Mouse (Mus musculus) C2C12 (cell line): ENCODE measurements around the gene Mybphl. TPM values are rescaled to one million over a fixed set of nuclear protein-coding genes. Genes with fewer than 3 reads are reported as not detected.

Experiments used
- H3K27me3 ChIP-seq: one replicate; pipeline ENCODE4 v1.6.1; 2011; ENCODE audit not compliant: control insufficient read depth, insufficient read depth, insufficient read length
- H3K36me3 ChIP-seq: one replicate; pipeline ENCODE4 v1.6.1; 2011; ENCODE audit not compliant: control insufficient read depth, insufficient read depth
- H3K4me3 ChIP-seq: one replicate; pipeline ENCODE4 v1.5.1; 2011; ENCODE audit warnings: mild to moderate bottlenecking, control low read depth; ENCODE audit not compliant: poor library complexity, insufficient read depth, severe bottlenecking
- H3K79me2 ChIP-seq: one replicate; pipeline ENCODE4 v1.6.1; 2011; ENCODE audit not compliant: control insufficient read depth, insufficient read depth
- H3K79me3 ChIP-seq: one replicate; pipeline ENCODE4 v1.6.1; 2011; ENCODE audit warnings: low read depth, control low read depth
- H3ac ChIP-seq: one replicate; pipeline ENCODE3; 2011; ENCODE audit warnings: low read depth; ENCODE audit not compliant: control insufficient read depth, insufficient read length
- CEBPB ChIP-seq: IDR thresholded peaks from one replicate; pipeline ENCODE4 v1.6.1; 2011; ENCODE audit warnings: low read depth, mild to moderate bottlenecking, control low read depth, moderate library complexity
- CTCF ChIP-seq: IDR thresholded peaks from one replicate; pipeline ENCODE4 v1.5.1; 2011; ENCODE audit not compliant: control insufficient read depth, insufficient read depth, insufficient read length
- FOSL1 ChIP-seq: IDR thresholded peaks from one replicate; pipeline ENCODE4 v1.8.0; 2011; ENCODE audit warnings: mild to moderate bottlenecking, low read length; ENCODE audit not compliant: poor library complexity, insufficient read depth, severe bottlenecking
- MAX ChIP-seq: IDR thresholded peaks from one replicate; pipeline ENCODE4 v1.6.1; 2011; ENCODE audit warnings: mild to moderate bottlenecking, control low read depth
- MYOD1 ChIP-seq: IDR thresholded peaks from one replicate; pipeline ENCODE4 v1.6.1; 2011; ENCODE audit warnings: low read depth; ENCODE audit not compliant: control insufficient read depth, insufficient read length
- MYOG ChIP-seq: IDR thresholded peaks from one replicate; pipeline ENCODE4 v1.6.1; 2011; ENCODE audit not compliant: control insufficient read depth, insufficient read length; ENCODE audit errors: extremely low read depth
- USF1 ChIP-seq: IDR thresholded peaks from one replicate; pipeline ENCODE4 v1.6.1; 2011; ENCODE audit warnings: low read depth, mild to moderate bottlenecking, control low read depth, moderate library complexity
- polyA plus RNA-seq: library from polyadenylated mRNA; unstranded; fragments of >200 nt; fragmentation: generic; extraction: Trizol; gene quantifications from one replicate; pipeline ENCODE4 v1.2.1, GENCODE M21; 2012; ENCODE audit warnings: missing spikeins

Gene Mybphl
- polyA plus RNA-seq, 1 experiment, result not detected

DNA sequence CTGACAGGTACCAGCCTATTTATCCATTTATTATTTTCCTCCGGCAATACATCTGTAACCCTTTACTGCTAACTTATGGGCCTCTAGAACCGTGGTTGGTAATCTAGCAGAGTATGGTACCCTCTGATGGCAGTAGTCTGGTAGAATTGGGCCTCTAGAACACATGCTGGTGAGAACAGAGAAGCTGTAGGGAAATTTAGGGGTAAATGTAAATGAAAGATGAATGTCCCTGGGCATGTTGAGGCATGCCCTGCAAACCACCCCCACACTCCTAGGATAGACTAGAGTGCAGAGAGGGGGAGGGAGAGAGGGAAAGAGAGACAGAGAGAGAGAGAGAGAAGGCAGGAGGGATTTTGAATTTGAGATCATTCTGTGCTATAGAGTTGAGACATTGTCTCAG, 19.7 kb downstream of the Mybphl start:
- Histone ChIP-seq H3K4me3 (peak overlapping the region; percentile 43), H3K27me3 (no peaks in the 10 kb centered on the region)

DNA sequence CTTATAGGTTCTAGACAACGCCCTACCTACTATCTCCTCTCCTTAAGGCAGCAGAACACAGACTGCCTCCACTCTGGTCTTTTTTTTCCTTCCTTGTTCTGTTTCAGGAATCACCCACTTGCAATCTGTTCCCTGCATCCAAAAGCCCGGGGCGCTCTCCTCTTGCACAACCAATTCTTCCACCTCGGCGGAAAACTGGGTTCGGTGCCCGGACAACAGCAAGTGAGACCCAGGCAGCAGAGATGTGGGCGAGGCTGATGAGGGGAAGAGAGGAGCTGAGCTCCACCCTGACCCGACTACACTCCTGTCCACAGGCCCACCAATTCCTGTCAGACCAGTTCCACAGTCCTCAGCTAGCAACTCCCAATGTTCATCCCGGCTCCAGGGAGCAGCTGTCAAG, 21.5 kb downstream of the Mybphl start:
- peaks cover 2% of the 10 kb centered on the region for H3K79me3 ChIP-seq
- no peaks in the 10 kb centered on the region for H3K27me3 ChIP-seq
- H3K36me3 ChIP-seq, result peaks cover 17% of the 10 kb centered on the region
- H3K4me3 ChIP-seq, result no peak overlapping the region
- TF ChIP-seq MYOD1 (no peak), USF1 (no peak), CEBPB (no peak), MAX (no peak), MYOG (no peak), CTCF (no peak), FOSL1 (no peak)
- no peak overlapping the region for H3ac ChIP-seq
- peaks cover 14% of the 10 kb centered on the region for H3K79me2 ChIP-seq

More for the DNA sequence above, 19.7 kb downstream of the Mybphl start:
- Histone ChIP-seq H3K36me3 (peaks cover 17% of the 10 kb centered on the region), H3ac (peak overlapping the region; percentile 12), H3K79me3 (peaks cover 2% of the 10 kb centered on the region), H3K79me2 (peaks cover 14% of the 10 kb centered on the region)
- TF ChIP-seq MYOG, result no peak
- TF ChIP-seq MYOD1, result no peak
- no peak for TF ChIP-seq MAX
- no peak for TF ChIP-seq CTCF
- no peak for TF ChIP-seq USF1
- TF ChIP-seq FOSL1, result no peak
- TF ChIP-seq CEBPB, result no peak

DNA sequence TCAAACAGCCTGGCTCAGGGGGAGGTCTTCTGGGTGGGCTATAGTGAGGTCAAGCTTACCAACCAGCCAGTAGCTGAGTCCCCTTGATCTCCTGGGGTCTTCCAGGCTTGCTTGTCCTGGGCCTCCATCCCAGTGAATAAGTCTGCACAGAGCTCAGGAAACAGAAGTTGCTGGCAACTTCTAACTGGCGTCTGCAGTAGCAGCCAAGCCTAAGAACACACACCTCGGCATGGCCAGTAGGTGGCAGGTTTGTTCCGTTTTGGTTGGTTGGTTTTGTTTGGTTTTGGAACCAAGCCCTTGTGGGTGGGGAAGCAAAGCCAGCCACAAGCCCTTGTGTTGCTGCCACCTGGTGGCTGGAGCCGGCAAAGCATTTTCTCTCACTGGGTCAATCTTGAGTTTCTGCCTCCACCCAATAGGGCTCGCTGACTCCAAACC, 24.4 kb downstream of the Mybphl start:
- Histone ChIP-seq H3K4me3 (no peak overlapping the region), H3K79me3 (peaks cover 2% of the 10 kb centered on the region), H3K27me3 (peaks cover 27% of the 10 kb centered on the region), H3ac (no peak overlapping the region), H3K36me3 (peaks cover 17% of the 10 kb centered on the region), H3K79me2 (peaks cover 14% of the 10 kb centered on the region)
- peak; percentile 73 for TF ChIP-seq CTCF
- TF ChIP-seq MAX, result peak; percentile 23
- no peak for TF ChIP-seq USF1
- no peak for TF ChIP-seq MYOG

GRCm38 (mm10) chr3:108392299-108392698, 27.6 kb downstream of the Mybphl start:
- Histone ChIP-seq H3K36me3 (peaks cover 5% of the 10 kb centered on the region), H3K79me3 (no peaks in the 10 kb centered on the region), H3ac (no peak overlapping the region), H3K4me3 (no peak overlapping the region), H3K27me3 (peaks cover 57% of the 10 kb centered on the region), H3K79me2 (no peaks in the 10 kb centered on the region)
- TF ChIP-seq CEBPB (no peak), MYOD1 (no peak), FOSL1 (no peak)

DNA sequence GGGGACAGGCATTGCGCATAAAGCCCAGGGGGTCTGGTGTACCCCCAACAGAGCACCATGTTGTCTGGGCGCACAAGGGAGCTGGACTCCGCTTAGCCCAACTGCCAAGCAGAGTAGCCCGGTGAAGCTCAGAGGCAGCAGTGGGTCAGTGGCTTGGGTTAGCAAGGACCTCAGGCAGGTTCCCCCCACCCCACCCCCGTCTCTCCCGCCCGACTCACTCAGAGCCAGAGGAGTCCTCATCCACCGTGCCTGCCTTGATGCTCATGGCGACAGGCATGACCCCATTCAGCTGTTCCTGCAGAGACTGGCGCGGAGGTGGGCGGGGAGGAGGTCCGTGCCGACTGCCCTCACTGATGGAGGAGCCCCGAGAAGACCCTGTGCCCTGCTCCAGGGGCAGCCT, 28.1 kb downstream of the Mybphl start:
- Histone ChIP-seq H3K79me3 (no peaks in the 10 kb centered on the region), H3K27me3 (peaks cover 62% of the 10 kb centered on the region), H3K4me3 (no peak overlapping the region), H3ac (no peak overlapping the region), H3K36me3 (peaks cover under 1% of the 10 kb centered on the region), H3K79me2 (no peaks in the 10 kb centered on the region)
- TF ChIP-seq MYOD1 (no peak), CEBPB (no peak), FOSL1 (no peak), MAX (no peak), USF1 (no peak), CTCF (no peak), MYOG (no peak)

GRCm38 (mm10) chr3:108398281-108398680, 33.6 kb downstream of the Mybphl start:
- Histone ChIP-seq H3K27me3 (peaks cover 90% of the 10 kb centered on the region), H3ac (no peak overlapping the region), H3K36me3 (no peaks in the 10 kb centered on the region), H3K4me3 (no peak overlapping the region), H3K79me3 (no peaks in the 10 kb centered on the region), H3K79me2 (no peaks in the 10 kb centered on the region)
- TF ChIP-seq MAX (no peak), USF1 (no peak), CTCF (no peak)
